Mouse (Mus musculus): ENCODE measurements around the gene Veph1.

DNA sequence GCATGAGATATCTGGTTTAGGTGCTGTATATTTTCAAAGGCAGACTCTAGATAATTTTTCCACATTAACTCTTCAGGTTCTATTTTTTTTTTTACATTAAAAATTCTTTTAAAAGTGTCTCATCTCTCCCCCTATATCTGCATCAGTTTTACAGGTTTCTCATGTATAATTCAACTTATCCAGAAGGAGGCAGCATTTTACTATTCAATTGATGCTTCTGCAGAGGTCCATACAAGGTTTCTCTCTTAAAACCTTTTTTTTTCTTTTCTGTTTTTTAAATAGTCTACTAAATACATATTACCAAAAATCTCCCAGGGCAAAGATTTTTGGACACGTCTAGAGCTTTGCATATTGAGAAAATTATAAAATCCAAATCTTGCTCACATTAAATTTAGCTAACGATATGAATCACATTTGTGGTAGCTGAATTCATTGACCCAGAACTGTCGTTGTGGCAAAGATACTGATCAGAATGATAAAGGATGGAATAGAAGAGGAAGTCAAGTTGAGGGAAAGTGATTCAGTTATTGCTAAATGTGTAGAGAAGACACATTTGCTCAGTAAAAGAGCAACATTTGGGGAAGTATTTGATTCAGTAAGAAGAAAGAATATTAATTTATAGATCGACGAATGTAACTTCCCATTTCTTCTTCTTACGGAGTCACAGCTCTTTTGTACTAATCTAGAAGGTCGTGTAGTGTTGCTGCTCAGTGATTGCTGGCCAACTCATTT, 292.3 kb downstream of the Veph1 start:
- TF ChIP-seq CTCF (conservative IDR thresholded peaks at IDR 0.05; ENCODE audit: low read length) = no peak; the same call in 1 of the 2 replicates
- no peak for TF ChIP-seq NANOG (IDR thresholded peaks at IDR 0.05; ENCODE audit: borderline replicate concordance, low read length)
- no peak for TF ChIP-seq POU5F1 (IDR thresholded peaks at IDR 0.05; ENCODE audit: borderline replicate concordance, low read length)

Measured in E14TG2a.4 (cell line).